In the genomic region with DNA sequence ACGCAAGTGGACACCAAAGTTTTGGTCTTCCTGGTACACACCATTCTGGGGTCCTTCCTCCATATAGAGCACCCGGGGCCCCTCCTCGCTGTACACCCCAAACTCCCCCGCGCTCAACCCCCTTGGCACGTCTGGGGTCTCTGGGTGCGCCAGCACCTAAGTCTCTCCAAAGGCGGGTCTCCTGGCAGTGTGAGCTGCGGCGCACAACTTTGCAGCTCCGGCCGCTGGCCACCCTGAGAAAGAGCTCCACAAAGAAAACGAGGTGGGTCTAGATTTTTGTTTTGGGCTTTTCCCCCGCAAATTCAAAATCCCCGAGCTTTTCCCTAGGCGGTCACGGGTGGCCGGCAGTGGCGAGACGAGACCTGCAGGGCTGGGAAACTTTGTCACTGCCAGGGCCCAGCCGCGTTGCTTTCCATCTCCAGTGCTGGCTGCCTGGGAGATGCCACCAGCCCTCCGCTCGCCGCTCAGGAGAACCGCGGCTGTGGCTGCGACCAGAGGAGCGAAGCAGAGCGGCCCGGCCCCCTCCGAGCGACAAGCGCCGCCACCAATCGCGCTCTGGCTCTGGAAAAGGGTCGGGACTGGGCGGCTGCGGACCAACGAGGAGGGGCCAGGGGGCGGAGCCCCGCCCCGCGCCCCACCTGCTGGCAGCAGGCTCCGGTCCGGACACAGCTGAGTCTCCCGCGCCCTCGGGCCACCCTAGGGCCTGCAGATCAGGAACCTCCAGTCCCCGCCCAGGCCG, we compare ENCODE assay signal across 8 mouse cellular contexts. TPM values are rescaled to one million over a fixed set of nuclear protein-coding genes. Genes with fewer than 3 reads are reported as not detected.
A peak's percentile ranks its signal among the peaks of the same experiment; 100 is the strongest.
DNase-seq lines count a peak whose midpoint lies in the region; ATAC-seq and TF ChIP-seq lines count a peak whose summit lies in the region.

A gene (minus strand): TSS at position 474 of the 739 bp plus-strand sequence.

- peak; percentile 38; the same call in 1 of the 2 replicates for TF ChIP-seq POLR2A in brain, embryonic 14.5 days (IDR thresholded peaks at IDR 0.05; ENCODE audit: borderline replicate concordance, extremely low read depth, insufficient read depth, insufficient read length, poor library complexity, severe bottlenecking)
- TF ChIP-seq POLR2A in embryonic fibroblast, embryonic 13.5 days (IDR thresholded peaks at IDR 0.05; ENCODE audit: low read depth, low read length) = peak; percentile 93

- no peaks in the 10 kb centered on the region for H3K9me3 ChIP-seq in heart, embryonic 10.5 days
- no peaks in the 10 kb centered on the region for H3K9me3 ChIP-seq in limb, embryonic 11.5 days (ENCODE audit: control insufficient read depth, low read length)
- H3K9me3 ChIP-seq in midbrain, embryonic 13.5 days = no peaks in the 10 kb centered on the region

- no peaks in the 10 kb centered on the region for H3K36me3 ChIP-seq in heart, embryonic 10.5 days
- H3K36me3 ChIP-seq in limb, embryonic 11.5 days (ENCODE audit: control insufficient read depth, insufficient read depth, low read length) = no peaks in the 10 kb centered on the region
- no peaks in the 10 kb centered on the region for H3K36me3 ChIP-seq in midbrain, embryonic 13.5 days

- no peak for TF ChIP-seq CTCF in brain, embryonic 14.5 days (IDR thresholded peaks at IDR 0.05; ENCODE audit: borderline replicate concordance, extremely low read depth, insufficient read depth, insufficient read length)
- no peak for TF ChIP-seq CTCF in embryonic fibroblast, embryonic 13.5 days (IDR thresholded peaks at IDR 0.05; ENCODE audit: borderline replicate concordance, insufficient read depth, low read length)

- H3K27ac ChIP-seq in embryonic fibroblast, embryonic 13.5 days (ENCODE audit: insufficient read depth, low read length) = 0 out of 2 replicates have a peak within 1 kb of the TSS, but pooled peaks have one; percentile 15
- H3K27ac ChIP-seq in heart, embryonic 10.5 days = peak within 1 kb of the TSS; percentile 72
- no peak within 1 kb of the TSS for H3K27ac ChIP-seq in limb, embryonic 11.5 days (replicated peaks; ENCODE audit: low read depth, low read length)
- peak within 1 kb of the TSS; percentile 36; the same call in 1 of the 2 replicates for H3K27ac ChIP-seq in midbrain, embryonic 13.5 days

- DNase-seq in brain, embryonic 14.5 days (ENCODE audit: low read depth) = peak; percentile 97
- peak; percentile 94 for DNase-seq in heart, embryonic 10.5 days (ENCODE audit: low spot score)
- DNase-seq in kidney, adult 9 months = peak; percentile 96
- peak; percentile 92 for DNase-seq in limb, embryonic 11.5 days (ENCODE audit: low spot score)
- peak; percentile 23 to 42 for DNase-seq in spleen, postnatal 36 days (ENCODE audit: low spot score in 2 of 2)

- 1% methylated on average over 52 of the region's 52 CpGs for WGBS in heart, embryonic 10.5 days
- under 1% methylated on average over 52 of the region's 52 CpGs for WGBS in limb, embryonic 11.5 days
- whole genome bisulfite sequencing in midbrain, embryonic 13.5 days = 1% methylated on average over 41 of the region's 52 CpGs

- peaks cover 45% of the 10 kb centered on the region for H3K27me3 ChIP-seq in heart, embryonic 10.5 days (ENCODE audit: insufficient read depth, poor library complexity, severe bottlenecking)
- H3K27me3 ChIP-seq in limb, embryonic 11.5 days (ENCODE audit: control insufficient read depth, insufficient read depth, low read length) = peaks cover 10% of the 10 kb centered on the region; the same call in 1 of the 2 replicates
- H3K27me3 ChIP-seq in midbrain, embryonic 13.5 days = peaks cover 36% of the 10 kb centered on the region

- peak within 1 kb of the TSS; percentile 94 for H3K4me2 ChIP-seq in limb, embryonic 11.5 days (ENCODE audit: low read depth, severe bottlenecking)
- H3K4me2 ChIP-seq in midbrain, embryonic 13.5 days (replicated peaks) = peak within 1 kb of the TSS; percentile 86

- peak within 1 kb of the TSS; percentile 46 for H3K4me3 ChIP-seq in embryonic fibroblast, embryonic 13.5 days (ENCODE audit: insufficient read depth, low read length)
- peak within 1 kb of the TSS; percentile 66 for H3K4me3 ChIP-seq in heart, embryonic 10.5 days
- H3K4me3 ChIP-seq in limb, embryonic 11.5 days (ENCODE audit: low read depth, low read length) = peak within 1 kb of the TSS; percentile 42
- H3K4me3 ChIP-seq in midbrain, embryonic 13.5 days (replicated peaks) = peak within 1 kb of the TSS; percentile 55

- peak; percentile 94 for ATAC-seq in limb, embryonic 11.5 days (ENCODE audit: insufficient number of reproducible peaks, low FRiP score, low TSS enrichment, low read depth)
- ATAC-seq in midbrain, embryonic 13.5 days = peak; percentile 99
- no peak for ATAC-seq in activated CD4-positive, CD25-positive, alpha-beta regulatory T cell, adult 4 months

- peak within 1 kb of the TSS; percentile 56 for H3K9ac ChIP-seq in limb, embryonic 11.5 days (ENCODE audit: low read length)
- H3K9ac ChIP-seq in midbrain, embryonic 13.5 days (replicated peaks) = peak within 1 kb of the TSS; percentile 57

- H3K4me1 ChIP-seq in embryonic fibroblast, embryonic 13.5 days (ENCODE audit: control insufficient read depth, insufficient read depth, low read length) = 0 out of 2 replicates have a peak, but pooled peaks cover 4% of the 10 kb centered on the region
- peaks cover 26% of the 10 kb centered on the region for H3K4me1 ChIP-seq in heart, embryonic 10.5 days
- 0 out of 2 replicates have a peak, but pooled peaks cover 3% of the 10 kb centered on the region for H3K4me1 ChIP-seq in limb, embryonic 11.5 days (ENCODE audit: control insufficient read depth, insufficient read depth, low read length)
- peaks cover 24% of the 10 kb centered on the region for H3K4me1 ChIP-seq in midbrain, embryonic 13.5 days (replicated peaks)

RNA-seq across cellular contexts. Expression of the gene that starts here (rescaled TPM):
- 11.2 and 13.4 TPM in 2 replicates for polyA plus RNA-seq in brain, embryonic 14.5 days (2012; rRNA removed)
- polyA plus RNA-seq in embryonic fibroblast, embryonic 13.5 days (2011; ENCODE audit: insufficient read length, low read depth, missing spikeins) = 62.9 and 107 TPM in 2 replicates
- polyA plus RNA-seq in heart, embryonic 10.5 days (2016; fragmentation: Nextera tagmentation; extraction: Ambion mirVana) = 5.4 and 8.2 TPM in 2 replicates
- polyA plus RNA-seq in limb, embryonic 11.5 days (2014; fragmentation: Nextera tagmentation; extraction: Ambion mirVana) = 7.0 and 7.2 TPM in 2 replicates
- 8.5 and 11.0 TPM in 2 replicates for polyA plus RNA-seq in midbrain, embryonic 13.5 days (2015; fragmentation: Nextera tagmentation; extraction: Ambion mirVana)
- not detected for polyA plus RNA-seq in activated CD4-positive, CD25-positive, alpha-beta regulatory T cell, adult 4 months (2017; shearing (Covaris generic))

Comparison
In these comparisons a context has a peak if more than half of its experiments do, and no peak if none do; other contexts are left out.
1. DNase-seq: peak in every context shown above with its lines; median percentile 97 in brain, embryonic 14.5 days; 96 in kidney, adult 9 months; 94 in heart, embryonic 10.5 days; 92 in limb, embryonic 11.5 days; 32 in spleen, postnatal 36 days.